Mouse (Mus musculus): ENCODE measurements around the gene Clcn1. TPM values are rescaled to one million over a fixed set of nuclear protein-coding genes. Genes with fewer than 3 reads are reported as not detected.

Clcn1 gene
- total RNA-seq, 2 experiments from 2014 or later, result 3.8 to 4.0 TPM

DNA sequence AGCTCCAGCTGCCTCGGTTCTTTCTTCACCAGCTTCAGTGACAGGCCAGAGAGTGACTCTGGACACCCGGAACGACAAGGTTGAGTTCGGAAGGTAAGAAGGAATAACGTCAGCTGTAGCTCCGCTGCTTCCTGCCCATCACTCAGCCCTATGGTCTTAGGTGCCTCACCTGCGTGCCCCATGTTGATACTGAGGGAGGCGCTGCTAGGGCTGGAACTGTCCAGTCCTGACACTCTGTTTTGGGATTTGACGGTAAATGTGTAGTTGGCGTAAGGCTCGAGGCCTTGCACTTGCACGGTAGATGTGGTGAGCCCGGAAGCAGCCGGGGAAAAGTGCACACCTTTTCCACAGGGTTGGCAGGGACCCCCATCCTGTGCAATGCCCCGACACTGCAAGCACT, 78.1 kb downstream of the Clcn1 start:
- no peak for DNase-seq (ENCODE audit: low spot score in 2 of 2)

DNA sequence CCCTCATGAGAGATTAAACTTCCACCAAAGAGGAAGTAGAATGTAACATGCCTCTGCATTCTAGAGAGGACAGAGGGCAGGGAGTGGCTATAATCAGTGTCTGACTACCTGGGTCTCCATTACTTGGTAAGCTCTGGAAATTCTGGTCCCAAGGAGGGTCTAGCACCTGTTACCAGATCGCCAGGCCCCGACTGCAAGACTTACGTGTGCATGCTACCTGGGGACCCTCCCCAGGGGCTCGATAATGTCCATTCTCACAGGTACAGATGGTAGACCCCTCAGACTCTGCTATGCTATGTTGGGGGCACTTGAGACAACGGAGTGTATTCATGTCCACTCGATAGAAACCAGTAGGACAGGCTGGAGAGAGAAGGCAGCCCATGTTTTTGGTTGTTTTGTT, 78.7 kb downstream of the Clcn1 start:
- DNase-seq (ENCODE audit: low spot score in 2 of 2), result no peak

Other genes starting within 250 kb of the Clcn1 start
- not detected for gene Sva, start 248.3 kb upstream of the Clcn1 start, total RNA-seq (2021)
- not detected for gene Tas2r139, start 145.7 kb upstream of the Clcn1 start, total RNA-seq (2021)
- not detected for gene Tas2r144, start 71.4 kb upstream of the Clcn1 start, total RNA-seq (2021)
- 10 to 100 TPM; 11.0 to 14.9 TPM for gene Gstk1, start 40.8 kb upstream of the Clcn1 start, total RNA-seq (2021)
- not detected for gene Tmem139, start 24.7 kb upstream of the Clcn1 start, total RNA-seq (2021)
- 10 to 100 TPM; 20.6 to 22.3 TPM for gene Casp2, start 21.7 kb upstream of the Clcn1 start, total RNA-seq (2021)
- 100 to 1,000 TPM; 115 to 123 TPM for gene Fam131b, start 38.0 kb downstream of the Clcn1 start, total RNA-seq (2021)
- gene Zyx, start 62.9 kb downstream of the Clcn1 start, total RNA-seq (2021), result 10 to 100 TPM; 48.9 to 51.2 TPM
- gene Epha1, start 86.6 kb downstream of the Clcn1 start, total RNA-seq (2021), result under 1 TPM in 1 of 2 experiments, not detected in 1; 0.23 TPM
- gene Tas2r143, start 113.6 kb downstream of the Clcn1 start, total RNA-seq (2021), result not detected
- not detected for gene Tas2r135, start 118.7 kb downstream of the Clcn1 start, total RNA-seq (2021)
- not detected for gene Tas2r126, start 147.8 kb downstream of the Clcn1 start, total RNA-seq (2021)
- gene Olfr458, start 178.5 kb downstream of the Clcn1 start, total RNA-seq (2021), result not detected
- gene Olfr457, start 189.7 kb downstream of the Clcn1 start, total RNA-seq (2021), result not detected
- gene Olfr456, start 200.5 kb downstream of the Clcn1 start, total RNA-seq (2021), result not detected

Data from left cerebral cortex, adult 18-20 months (tissue).